Mouse (Mus musculus) embryo, embryonic 10 days (tissue): ENCODE measurements around the gene Zic4.

Experiments used
- DNase-seq: peaks from one replicate; pipeline ENCODE4 v3.0.0-alpha.2; 2015; ENCODE audit warnings: low spot score

Zic4 gene

GRCm38 (mm10) chr9:91400482-91401093 lies 38.4 kb downstream of the Zic4 start:
- DNase-seq = no peak

GRCm38 (mm10) chr9:91401471-91401870 lies 39.3 kb downstream of the Zic4 start:
- DNase-seq = no peak

GRCm38 (mm10) chr9:91404229-91404628 lies 42.0 kb downstream of the Zic4 start:
- no peak for DNase-seq

GRCm38 (mm10) chr9:91404905-91405752 lies 42.9 kb downstream of the Zic4 start:
- peak; percentile 52 for DNase-seq

GRCm38 (mm10) chr9:91405753-91406178 lies 43.6 kb downstream of the Zic4 start:
- peak; percentile 86 for DNase-seq

- no peak for DNase-seq
Observed at GRCm38 (mm10) chr9:91406258-91406763, 44.1 kb downstream of the Zic4 start.

GRCm38 (mm10) chr9:91409771-91410170 lies 47.6 kb downstream of the Zic4 start:
- no peak for DNase-seq

GRCm38 (mm10) chr9:91414007-91414661 lies 51.9 kb downstream of the Zic4 start:
- DNase-seq = peak; percentile 72

- DNase-seq = peak; percentile 30
Observed at GRCm38 (mm10) chr9:91420441-91420840, 58.2 kb downstream of the Zic4 start.
